19 mouse cellular contexts compared by ENCODE assay signal in the genomic region with DNA sequence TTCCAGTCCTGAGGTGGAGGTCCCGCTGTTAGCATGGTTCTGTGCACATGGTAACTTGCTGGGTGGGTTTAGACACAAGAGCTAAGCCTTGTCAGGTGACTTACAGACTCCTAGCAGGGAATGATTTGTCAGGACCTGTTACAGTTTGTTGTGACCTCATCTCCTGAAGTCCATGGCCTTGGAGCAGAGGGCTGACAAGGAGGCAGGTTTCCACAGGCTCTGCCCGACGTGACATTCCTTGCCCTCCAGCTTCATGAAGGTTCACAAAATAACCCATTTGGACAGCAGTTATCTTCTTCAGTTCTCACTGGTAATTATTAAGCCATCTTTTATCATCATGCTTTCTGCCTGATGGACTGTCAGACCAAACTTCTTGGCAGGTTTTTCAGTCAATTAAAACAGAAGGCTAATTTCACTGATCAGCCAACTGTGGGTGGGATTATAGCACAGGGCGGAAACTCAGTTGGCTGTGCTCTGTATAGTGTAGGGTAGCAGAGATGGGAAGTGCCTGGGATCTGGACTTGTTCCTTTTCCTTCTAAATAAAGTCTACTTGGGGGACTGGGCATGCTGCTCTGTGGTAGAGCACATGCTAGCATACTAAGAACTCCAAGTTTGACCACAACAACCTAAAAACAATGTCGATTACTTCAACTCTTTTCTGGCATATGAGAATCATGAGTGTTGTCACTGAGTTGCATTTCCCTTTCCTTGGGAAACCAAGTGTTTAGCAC.
A peak's percentile ranks its signal among the peaks of the same experiment; 100 is the strongest.
DNase-seq lines count a peak whose midpoint lies in the region; ATAC-seq and TF ChIP-seq lines count a peak whose summit lies in the region.
"Had no signal": no experiment of that assay in that cellular context is flagged by ENCODE, and none has a peak within 500 bp of the region (broad histone marks: within the 10 kb centered on the region; RNA-seq: fewer than 3 reads in every experiment).

No protein-coding gene starts in this region.

- H3K79me2 ChIP-seq in macrophage (ENCODE audit: inconsistent target): no peaks in the 10 kb centered on the region

- no peak for ATAC-seq in kidney, embryonic 15.5 days (replicated peaks; ENCODE audit: low FRiP score)
- no peak for ATAC-seq in hindbrain, embryonic 11.5 days (ENCODE audit: low FRiP score)
- ATAC-seq: midbrain, embryonic 15.5 days had no signal

- no peaks in the 10 kb centered on the region for H3K9me3 ChIP-seq in kidney, embryonic 15.5 days (replicated peaks)
- no peaks in the 10 kb centered on the region for H3K9me3 ChIP-seq in hindbrain, embryonic 11.5 days (ENCODE audit: control insufficient read depth, low read length)
- H3K9me3 ChIP-seq: G1E; heart, embryonic 15.5 days; hindbrain, embryonic 12.5 days; limb, embryonic 12.5 days; midbrain, embryonic 15.5 days had no signal

- H3K9ac ChIP-seq in kidney, embryonic 15.5 days: no peak overlapping the region
- H3K9ac ChIP-seq in hindbrain, embryonic 11.5 days (ENCODE audit: low read depth, low read length): no peak overlapping the region
- H3K9ac ChIP-seq: heart, embryonic 15.5 days; hindbrain, embryonic 12.5 days; limb, embryonic 12.5 days; midbrain, embryonic 15.5 days had no signal

- WGBS in kidney, embryonic 15.5 days: 64% methylated on average over 5 of the region's 5 CpGs
- 86% methylated on average over 5 of the region's 5 CpGs for WGBS in macrophage (ENCODE audit: missing documents)
- 85% methylated on average over 5 of the region's 5 CpGs for WGBS in hindbrain, embryonic 11.5 days

- peak; percentile 83 for DNase-seq in kidney, adult 9 months
- peak; percentile 32 for DNase-seq in brain, embryonic 14.5 days (ENCODE audit: low read depth)
- peak; percentile 81 for DNase-seq in gonadal fat pad, adult 2 months (ENCODE audit: low read depth)
- DNase-seq in frontal cortex, adult 2 months (ENCODE audit: extremely low spot score in 1 of 2, low spot score in 1 of 2): no peak
- DNase-seq in hindbrain, embryonic 11.5 days (ENCODE audit: low spot score): no peak
- DNase-seq: adrenal gland, postnatal 25 days; cerebellum, adult 9-11 months; embryo, embryonic 11 days; lung, adult 18-20 months; lung, postnatal 36 days; right cerebral cortex, postnatal 14 days had no signal

- TF ChIP-seq POLR2A in brain, embryonic 14.5 days (IDR thresholded peaks at IDR 0.05; ENCODE audit: borderline replicate concordance, extremely low read depth, insufficient read depth, insufficient read length, poor library complexity, severe bottlenecking): no peak

- H3K27ac ChIP-seq in kidney, embryonic 15.5 days: no peak overlapping the region
- H3K27ac ChIP-seq in macrophage: 0 out of 2 replicates have a peak overlapping the region, but pooled peaks have one; percentile 0
- no peak overlapping the region for H3K27ac ChIP-seq in hindbrain, embryonic 11.5 days (ENCODE audit: low read depth, low read length)
- H3K27ac ChIP-seq: heart, embryonic 15.5 days; hindbrain, embryonic 12.5 days; limb, embryonic 12.5 days; midbrain, embryonic 15.5 days had no signal

- no peak for TF ChIP-seq CTCF in brain, embryonic 14.5 days (IDR thresholded peaks at IDR 0.05; ENCODE audit: borderline replicate concordance, extremely low read depth, insufficient read depth, insufficient read length)

- H3K36me3 ChIP-seq in kidney, embryonic 15.5 days: no peaks in the 10 kb centered on the region
- H3K36me3 ChIP-seq in macrophage (ENCODE audit: inconsistent target): no peaks in the 10 kb centered on the region
- H3K36me3 ChIP-seq in hindbrain, embryonic 11.5 days (ENCODE audit: control insufficient read depth, insufficient read depth, low read length): no peaks in the 10 kb centered on the region
- H3K36me3 ChIP-seq: G1E; heart, embryonic 15.5 days; hindbrain, embryonic 12.5 days; limb, embryonic 12.5 days; midbrain, embryonic 15.5 days had no signal

- 0 out of 2 replicates have a peak, but pooled peaks cover 3% of the 10 kb centered on the region for H3K4me1 ChIP-seq in kidney, embryonic 15.5 days
- no peaks in the 10 kb centered on the region for H3K4me1 ChIP-seq in hindbrain, embryonic 11.5 days (replicated peaks; ENCODE audit: control insufficient read depth, insufficient read depth, low read length)
- H3K4me1 ChIP-seq: heart, embryonic 15.5 days; hindbrain, embryonic 12.5 days; midbrain, embryonic 15.5 days had no signal

- no peaks in the 10 kb centered on the region for H3K27me3 ChIP-seq in kidney, embryonic 15.5 days
- no peaks in the 10 kb centered on the region for H3K27me3 ChIP-seq in hindbrain, embryonic 11.5 days (ENCODE audit: control insufficient read depth, insufficient read depth, low read length)
- H3K27me3 ChIP-seq: heart, embryonic 15.5 days; hindbrain, embryonic 12.5 days; limb, embryonic 12.5 days; midbrain, embryonic 15.5 days had no signal

- no peak overlapping the region for H3K4me2 ChIP-seq in kidney, embryonic 15.5 days
- no peak overlapping the region for H3K4me2 ChIP-seq in hindbrain, embryonic 11.5 days (replicated peaks; ENCODE audit: low read depth, low read length)
- H3K4me2 ChIP-seq: heart, embryonic 15.5 days; hindbrain, embryonic 12.5 days; limb, embryonic 12.5 days; midbrain, embryonic 15.5 days had no signal

- no peak overlapping the region for H3K4me3 ChIP-seq in kidney, embryonic 15.5 days (replicated peaks)
- H3K4me3 ChIP-seq in macrophage (ENCODE audit: inconsistent target): no peak overlapping the region
- H3K4me3 ChIP-seq in hindbrain, embryonic 11.5 days (ENCODE audit: low read depth, low read length): no peak overlapping the region
- H3K4me3 ChIP-seq: erythroblast, embryonic 14.5 days; heart, embryonic 15.5 days; hindbrain, embryonic 12.5 days; limb, embryonic 12.5 days; midbrain, embryonic 15.5 days had no signal

Comparison
In these comparisons a context has a peak if more than half of its experiments do, and no peak if none do; other contexts are left out.
1. DNase-seq: peak in kidney, adult 9 months (single experiment), brain, embryonic 14.5 days (single experiment) and gonadal fat pad, adult 2 months (single experiment); none in frontal cortex, adult 2 months (0 of 2) and hindbrain, embryonic 11.5 days (single experiment).